In genomic region chr2:11293144-11293543, GRCm38 (mm10) we compare ENCODE assay signal across 29 mouse cellular contexts.
DNase-seq lines count a peak whose midpoint lies in the region; ATAC-seq and TF ChIP-seq lines count a peak whose summit lies in the region.
"Had no signal": no experiment of that assay in that cellular context is flagged by ENCODE, and none has a peak within 500 bp of the region (broad histone marks: within the 10 kb centered on the region; RNA-seq: fewer than 3 reads in every experiment).

No protein-coding gene starts in this region.

- TF ChIP-seq CTCF in liver, postnatal 0 days (IDR thresholded peaks at IDR 0.05; ENCODE audit: low read depth): no peak

- H3K4me2 ChIP-seq in heart, embryonic 11.5 days: no peak overlapping the region
- no peak overlapping the region for H3K4me2 ChIP-seq in liver, postnatal 0 days (ENCODE audit: low read depth, low read length)
- H3K4me2 ChIP-seq in liver, embryonic 11.5 days: no peak overlapping the region
- H3K4me2 ChIP-seq: embryonic facial prominence, embryonic 13.5 days; heart, embryonic 12.5 days; hindbrain, embryonic 14.5 days; liver, embryonic 13.5 days; lung, embryonic 15.5 days; midbrain, embryonic 12.5 days; neural tube, embryonic 12.5 days; stomach, embryonic 15.5 days had no signal

- H3K4me1 ChIP-seq in heart, embryonic 11.5 days (ENCODE audit: control insufficient read depth, insufficient read depth, low read length): no peaks in the 10 kb centered on the region
- H3K4me1 ChIP-seq in liver, postnatal 0 days (ENCODE audit: insufficient read depth): no peaks in the 10 kb centered on the region
- no peaks in the 10 kb centered on the region for H3K4me1 ChIP-seq in liver, embryonic 11.5 days (replicated peaks; ENCODE audit: control insufficient read depth, insufficient read depth, low read length)
- H3K4me1 ChIP-seq: embryonic facial prominence, embryonic 13.5 days; heart, embryonic 12.5 days; liver, embryonic 13.5 days; midbrain, embryonic 12.5 days; neural tube, embryonic 12.5 days; stomach, embryonic 15.5 days had no signal

- no peak for ATAC-seq in heart, embryonic 11.5 days (replicated peaks; ENCODE audit: insufficient number of reproducible peaks, low FRiP score, low TSS enrichment)
- no peak for ATAC-seq in liver, postnatal 0 days
- no peak for ATAC-seq in liver, embryonic 11.5 days (replicated peaks; ENCODE audit: low FRiP score)
- ATAC-seq: forebrain, postnatal 0 days; Patski had no signal

- H3K4me3 ChIP-seq in heart, embryonic 11.5 days (ENCODE audit: low read depth, low read length): no peak overlapping the region
- no peak overlapping the region for H3K4me3 ChIP-seq in liver, postnatal 0 days (ENCODE audit: low read depth, low read length)
- no peak overlapping the region for H3K4me3 ChIP-seq in liver, embryonic 11.5 days (ENCODE audit: low read depth, low read length)
- H3K4me3 ChIP-seq: embryonic facial prominence, embryonic 13.5 days; heart, embryonic 12.5 days; layer of hippocampus, adult 2 months; liver, embryonic 13.5 days; lung, embryonic 15.5 days; megakaryocyte, embryonic 14.5 days; midbrain, embryonic 12.5 days; myocyte; neural tube, embryonic 12.5 days; stomach, embryonic 15.5 days had no signal

- no peaks in the 10 kb centered on the region for H3K36me3 ChIP-seq in heart, embryonic 11.5 days (ENCODE audit: control insufficient read depth, insufficient read depth, low read length)
- no peaks in the 10 kb centered on the region for H3K36me3 ChIP-seq in liver, postnatal 0 days (replicated peaks; ENCODE audit: insufficient read depth, low read length)
- H3K36me3 ChIP-seq in liver, embryonic 11.5 days (ENCODE audit: control insufficient read depth, insufficient read depth, low read length): no peaks in the 10 kb centered on the region
- H3K36me3 ChIP-seq: embryonic facial prominence, embryonic 13.5 days; heart, embryonic 12.5 days; liver, embryonic 13.5 days; lung, embryonic 15.5 days; midbrain, embryonic 12.5 days; neural tube, embryonic 12.5 days; stomach, embryonic 15.5 days had no signal

- TF ChIP-seq EP300 in liver, postnatal 0 days (IDR thresholded peaks at IDR 0.05; ENCODE audit: low read depth): no peak

- peak; percentile 63 for DNase-seq in heart, adult 11 months
- DNase-seq in liver, postnatal 0 days: peak; percentile 22
- DNase-seq in liver, embryonic 11.5 days (ENCODE audit: low spot score): no peak
- peak; percentile 70 for DNase-seq in fat pad, adult 2 months (ENCODE audit: extremely low read depth, low read depth, low spot score)
- peak; percentile 37 for DNase-seq in lung, postnatal 36 days
- no peak for DNase-seq in ovary, postnatal 10 days (ENCODE audit: low spot score)
- DNase-seq in embryo, embryonic 10 days (ENCODE audit: low spot score): no peak
- DNase-seq: adrenal gland, postnatal 10 days; cerebellum, adult 9-10 months; forebrain, postnatal 0 days; gastrocnemius, postnatal 10 days; heart, adult 18-20 months; heart, postnatal 4 days; kidney, adult 2 months; liver, embryonic 13.5 days; thymus, adult 2 months; thymus, postnatal 36 days had no signal

- 81% methylated on average over 13 of the region's 13 CpGs for WGBS in heart, embryonic 11.5 days (ENCODE audit: insufficient replicate concordance)
- WGBS in liver, postnatal 0 days (ENCODE audit: insufficient replicate concordance): 78% methylated on average over 13 of the region's 13 CpGs
- WGBS in liver, embryonic 11.5 days: 89% methylated on average over 13 of the region's 13 CpGs

- H3K27me3 ChIP-seq in heart, embryonic 11.5 days (ENCODE audit: control insufficient read depth, insufficient read depth, low read length): no peaks in the 10 kb centered on the region
- H3K27me3 ChIP-seq in liver, postnatal 0 days (ENCODE audit: insufficient read depth, low read length): no peaks in the 10 kb centered on the region
- no peaks in the 10 kb centered on the region for H3K27me3 ChIP-seq in liver, embryonic 11.5 days (replicated peaks; ENCODE audit: control insufficient read depth, insufficient read depth, low read length)
- H3K27me3 ChIP-seq: embryonic facial prominence, embryonic 13.5 days; heart, embryonic 12.5 days; liver, embryonic 13.5 days; lung, embryonic 15.5 days; megakaryocyte, embryonic 14.5 days; midbrain, embryonic 12.5 days; neural tube, embryonic 12.5 days; stomach, embryonic 15.5 days had no signal

- no peak overlapping the region for H3K9ac ChIP-seq in heart, embryonic 11.5 days (ENCODE audit: low read depth, low read length)
- H3K9ac ChIP-seq in liver, postnatal 0 days (replicated peaks): no peak overlapping the region
- no peak overlapping the region for H3K9ac ChIP-seq in liver, embryonic 11.5 days (ENCODE audit: low read depth, low read length)
- H3K9ac ChIP-seq: embryonic facial prominence, embryonic 13.5 days; forebrain, postnatal 0 days; heart, embryonic 12.5 days; hindbrain, embryonic 14.5 days; liver, embryonic 13.5 days; lung, embryonic 15.5 days; midbrain, embryonic 12.5 days; neural tube, embryonic 12.5 days; stomach, embryonic 15.5 days had no signal

- no peak overlapping the region for H3K27ac ChIP-seq in heart, embryonic 11.5 days (ENCODE audit: low read depth, low read length)
- H3K27ac ChIP-seq in liver, postnatal 0 days (ENCODE audit: low read depth): no peak overlapping the region
- no peak overlapping the region for H3K27ac ChIP-seq in liver, embryonic 11.5 days (ENCODE audit: low read depth, low read length)
- H3K27ac ChIP-seq: embryonic facial prominence, embryonic 13.5 days; hindbrain, embryonic 14.5 days; layer of hippocampus, adult 2 months; liver, embryonic 13.5 days; lung, embryonic 15.5 days; midbrain, embryonic 12.5 days; neural tube, embryonic 12.5 days; stomach, embryonic 15.5 days had no signal

- no peaks in the 10 kb centered on the region for H3K9me3 ChIP-seq in heart, embryonic 11.5 days (replicated peaks; ENCODE audit: control insufficient read depth, low read length)
- no peaks in the 10 kb centered on the region for H3K9me3 ChIP-seq in liver, postnatal 0 days (ENCODE audit: low read length)
- no peaks in the 10 kb centered on the region for H3K9me3 ChIP-seq in liver, embryonic 11.5 days (ENCODE audit: control insufficient read depth, low read length)
- H3K9me3 ChIP-seq: embryonic facial prominence, embryonic 13.5 days; heart, embryonic 12.5 days; liver, embryonic 13.5 days; lung, embryonic 15.5 days; megakaryocyte, embryonic 14.5 days; midbrain, embryonic 12.5 days; neural tube, embryonic 12.5 days; stomach, embryonic 15.5 days had no signal

Comparison
In these comparisons a context has a peak if more than half of its experiments do, and no peak if none do; other contexts are left out.
1. DNase-seq: peak in heart, adult 11 months (single experiment), liver, postnatal 0 days (single experiment), fat pad, adult 2 months (single experiment) and lung, postnatal 36 days (single experiment); none in liver, embryonic 11.5 days (single experiment), ovary, postnatal 10 days (single experiment) and embryo, embryonic 10 days (single experiment).